Mouse (Mus musculus) lung, embryonic 15.5 days (tissue): ENCODE data around the gene Pvr. TPM values are rescaled to one million over a fixed set of nuclear protein-coding genes. Genes with fewer than 3 reads are reported as not detected.

ENCODE experiments used
- ATAC-seq: fragments of 200-750 bp; cut with Nextera tagmentation; 2 replicates; pipeline ENCODE4 v1.8.0; 2017; ENCODE audit warnings: moderate number of reproducible peaks, borderline replicate concordance; ENCODE audit not compliant: low FRiP score, low TSS enrichment; ENCODE audit errors: extremely low read depth
- H3K27ac ChIP-seq: fragments of 300-500 bp; sonication (generic); 2 replicates; pipeline ENCODE4 v1.5.1; 2015; ENCODE audit warnings: moderate library complexity, mild to moderate bottlenecking, inconsistent platforms
- H3K27me3 ChIP-seq: fragments of 300-500 bp; sonication (generic); 2 replicates; pipeline ENCODE4 v1.6.1; 2015; ENCODE audit warnings: inconsistent platforms
- H3K36me3 ChIP-seq: fragments of 300-500 bp; sonication (generic); 2 replicates; pipeline ENCODE4 v1.6.1; 2015; ENCODE audit warnings: inconsistent platforms
- H3K4me1 ChIP-seq: fragments of 300-500 bp; sonication (generic); 2 replicates; pipeline ENCODE4 v1.6.1; 2015; ENCODE audit warnings: inconsistent platforms
- H3K4me2 ChIP-seq: fragments of 300-500 bp; sonication (generic); 2 replicates; pipeline ENCODE4 v1.6.1; 2015; ENCODE audit warnings: inconsistent platforms, mild to moderate bottlenecking, moderate library complexity
- H3K4me3 ChIP-seq: fragments of 300-500 bp; sonication (generic); 2 replicates; pipeline ENCODE4 v1.5.1; 2015; ENCODE audit warnings: mild to moderate bottlenecking, inconsistent platforms
- H3K9ac ChIP-seq: fragments of 300-500 bp; sonication (generic); 2 replicates; pipeline ENCODE4 v1.6.1; 2015; ENCODE audit warnings: inconsistent platforms
- H3K9me3 ChIP-seq: fragments of 300-500 bp; sonication (generic); 2 replicates; pipeline ENCODE4 v1.6.1; 2016; ENCODE audit warnings: inconsistent platforms
- WGBS: fragments of 180-500 bp; shearing (Covaris S2); methylation state at CpG from one replicate; pipeline ENCODE4 v1.1.7; 2015; 5-methylcytosine and 5-hydroxymethylcytosine counted together
- polyA plus RNA-seq: library from polyadenylated mRNA; unstranded; fragments of >200 nt; fragmentation: Nextera tagmentation; extraction: Ambion mirVana; gene quantifications from 2 replicates; pipeline ENCODE4 v1.2.1, GENCODE M21; 2015

Gene Pvr
- polyA plus RNA-seq, 1 experiment from 2014 or later, result 22.5 TPM

- no peak for ATAC-seq
- no peaks in the 10 kb centered on the region for H3K4me1 ChIP-seq
- H3K27me3 ChIP-seq, result no peaks in the 10 kb centered on the region
- H3K27ac ChIP-seq, result no peak overlapping the region
- H3K4me3 ChIP-seq, result no peak overlapping the region
- no peaks in the 10 kb centered on the region for H3K36me3 ChIP-seq
- no peak overlapping the region for H3K4me2 ChIP-seq
- 64% methylated on average over 8 of the region's 8 CpGs for WGBS
- H3K9me3 ChIP-seq, result no peaks in the 10 kb centered on the region
- H3K9ac ChIP-seq, result no peak overlapping the region
Observed at GRCm38 (mm10) chr7:19865246-19866036, 55.5 kb downstream of the Pvr start.

GRCm38 (mm10) chr7:19864241-19864640, 56.7 kb downstream of the Pvr start:
- Histone ChIP-seq H3K9ac (no peak overlapping the region), H3K27me3 (no peaks in the 10 kb centered on the region), H3K4me3 (no peak overlapping the region), H3K36me3 (no peaks in the 10 kb centered on the region), H3K4me1 (no peaks in the 10 kb centered on the region), H3K27ac (no peak overlapping the region), H3K9me3 (no peaks in the 10 kb centered on the region), H3K4me2 (no peak overlapping the region)
- ATAC-seq, result no peak
- WGBS, result 27% methylated on average over 2 of the region's 2 CpGs

- H3K27ac ChIP-seq, result no peak within 1 kb of the TSS
- H3K4me3 ChIP-seq, result no peak within 1 kb of the TSS
- H3K4me1 ChIP-seq, result no peaks in the 10 kb centered on the region
- ATAC-seq, result no peak
- no peaks in the 10 kb centered on the region for H3K27me3 ChIP-seq
- no peaks in the 10 kb centered on the region for H3K36me3 ChIP-seq
- no peak within 1 kb of the TSS for H3K9ac ChIP-seq
- no peaks in the 10 kb centered on the region for H3K9me3 ChIP-seq
- no peak within 1 kb of the TSS for H3K4me2 ChIP-seq
- WGBS, result 77% methylated on average over 9 of the region's 9 CpGs
Observed at GRCm38 (mm10) chr7:19861199-19861598, 59.8 kb downstream of the Pvr start, which contains the start of gene Ceacam16. Gene Ceacam16, minus strand, starts transcription at chr7:19861299.

GRCm38 (mm10) chr7:19859740-19860139, 61.2 kb downstream of the Pvr start:
- Histone ChIP-seq H3K36me3 (no peaks in the 10 kb centered on the region), H3K4me1 (no peaks in the 10 kb centered on the region), H3K4me3 (no peak overlapping the region), H3K27ac (no peak overlapping the region), H3K9ac (no peak overlapping the region), H3K4me2 (no peak overlapping the region), H3K27me3 (no peaks in the 10 kb centered on the region), H3K9me3 (no peaks in the 10 kb centered on the region)
- no peak for ATAC-seq
- 53% methylated on average over 10 of the region's 10 CpGs for WGBS

GRCm38 (mm10) chr7:19856283-19856682, 64.7 kb downstream of the Pvr start:
- Histone ChIP-seq H3K27ac (no peak overlapping the region), H3K4me1 (peaks cover 6% of the 10 kb centered on the region; the same call in 1 of the 2 replicates), H3K36me3 (no peaks in the 10 kb centered on the region), H3K9ac (no peak overlapping the region), H3K4me2 (no peak overlapping the region), H3K9me3 (no peaks in the 10 kb centered on the region), H3K4me3 (no peak overlapping the region), H3K27me3 (peaks cover 15% of the 10 kb centered on the region)
- no peak for ATAC-seq
- 71% methylated on average over 6 of the region's 6 CpGs for WGBS

- WGBS, result 77% methylated on average over 5 of the region's 5 CpGs
- Histone ChIP-seq H3K4me1 (peaks cover 6% of the 10 kb centered on the region; the same call in 1 of the 2 replicates), H3K27me3 (peaks cover 18% of the 10 kb centered on the region), H3K27ac (no peak overlapping the region), H3K9me3 (no peaks in the 10 kb centered on the region), H3K4me2 (no peak overlapping the region), H3K36me3 (no peaks in the 10 kb centered on the region), H3K4me3 (no peak overlapping the region), H3K9ac (no peak overlapping the region)
- ATAC-seq, result no peak
Observed at GRCm38 (mm10) chr7:19855663-19856062, 65.3 kb downstream of the Pvr start.

Other genes with a start within 250 kb of the Pvr start
- gene Apoc2, start 243.2 kb downstream of the Pvr start, polyA plus RNA-seq, result 4.0 and 9.5 TPM in 2 replicates
- gene Gm44805, start 239.7 kb downstream of the Pvr start, polyA plus RNA-seq, result not detected in 2 replicates
- gene Apoc4, start 239.7 kb downstream of the Pvr start, polyA plus RNA-seq, result 0.42 and 1.3 TPM in 2 replicates
- gene Apoc1, start 228.5 kb downstream of the Pvr start, polyA plus RNA-seq, result 19.5 and 22.0 TPM in 2 replicates
- 458 and 503 TPM in 2 replicates for gene Apoe, start 222.0 kb downstream of the Pvr start, polyA plus RNA-seq
- 149 and 157 TPM in 2 replicates for gene Tomm40, start 205.7 kb downstream of the Pvr start, polyA plus RNA-seq
- 133 and 140 TPM in 2 replicates for gene Nectin2, start 170.7 kb downstream of the Pvr start, polyA plus RNA-seq
- 313 and 345 TPM in 2 replicates for gene Bcam, start 150.1 kb downstream of the Pvr start, polyA plus RNA-seq
- gene Cblc, start 124.4 kb downstream of the Pvr start, polyA plus RNA-seq, result 15.2 and 16.1 TPM in 2 replicates
- 4.3 and 4.7 TPM in 2 replicates for gene Bcl3, start 98.4 kb downstream of the Pvr start, polyA plus RNA-seq
- 0.16 TPM in 1 of 2 replicates, not detected in the other for gene Gm19345, start 69.2 kb downstream of the Pvr start, polyA plus RNA-seq
- gene Ceacam16, start 59.9 kb downstream of the Pvr start, polyA plus RNA-seq, result not detected in 2 replicates
- gene Ceacam19, start 33.2 kb downstream of the Pvr start, polyA plus RNA-seq, result not detected in 2 replicates
- gene Igsf23, start 29.6 kb upstream of the Pvr start, polyA plus RNA-seq, result 1.4 and 2.0 TPM in 2 replicates
- gene Ceacam20, start 44.3 kb upstream of the Pvr start, polyA plus RNA-seq, result not detected in 2 replicates
- not detected in 2 replicates for gene Nlrp9b, start 70.3 kb upstream of the Pvr start, polyA plus RNA-seq
- gene Vmn1r91, start 178.5 kb upstream of the Pvr start, polyA plus RNA-seq, result not detected in 2 replicates
- not detected in 2 replicates for gene Gm16442, start 201.4 kb upstream of the Pvr start, polyA plus RNA-seq
- gene Vmn1r93, start 217.9 kb upstream of the Pvr start, polyA plus RNA-seq, result not detected in 2 replicates
- gene Vmn1r94, start 247.2 kb upstream of the Pvr start, polyA plus RNA-seq, result not detected in 2 replicates